Mouse (Mus musculus): Measurements from ENCODE around the gene Olfr1509.
"Not testable (repeated sequence)": the region's sequence is repeated elsewhere in the genome, so short reads cannot be mapped to it uniquely, and the experiment has no call there.

DNA sequence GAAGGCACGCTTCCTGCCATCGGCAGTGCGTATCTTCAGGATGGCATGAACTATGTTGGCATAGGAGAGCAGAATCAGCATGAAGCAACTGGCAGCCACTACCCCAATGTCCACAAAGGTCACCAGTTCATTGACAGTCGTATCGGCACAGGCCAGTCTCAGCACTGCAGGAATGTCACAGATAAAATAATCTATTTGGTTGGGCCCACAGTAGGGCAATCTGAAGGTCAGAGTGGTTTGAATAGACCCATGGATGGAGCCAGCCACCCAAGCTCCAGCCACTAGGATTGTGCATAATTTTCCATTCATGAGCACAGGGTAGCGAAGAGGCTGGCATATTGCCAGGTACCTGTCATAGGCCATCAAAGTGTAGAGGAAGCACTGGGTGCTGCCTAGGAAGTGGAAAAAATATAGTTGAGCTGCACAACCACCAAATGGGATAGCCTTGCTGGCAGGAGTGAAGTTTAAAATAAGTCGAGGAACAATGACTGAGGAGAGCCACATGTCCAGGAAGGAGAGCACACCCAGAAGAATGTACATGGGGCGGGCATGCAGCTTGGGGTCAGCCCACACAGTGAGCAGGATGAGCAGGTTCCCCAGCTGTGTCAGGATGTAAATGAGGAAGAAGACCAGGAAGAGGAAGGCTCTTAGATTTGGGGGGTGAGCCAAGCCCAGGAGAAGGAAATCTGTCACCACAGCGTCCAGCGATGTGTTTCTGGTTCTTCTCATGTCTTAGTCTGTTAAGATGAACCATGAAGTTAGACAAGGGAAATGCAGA lies 32.5 kb upstream of the Olfr1509 start:
- not testable (repeated sequence) for TF ChIP-seq POLR2A (IDR thresholded peaks at IDR 0.05; ENCODE audit: borderline replicate concordance, extremely low read depth, low read depth, low read length); CTCF (IDR thresholded peaks at IDR 0.05; ENCODE audit: insufficient read depth, low read length)
